Mouse (Mus musculus) midbrain, embryonic 14.5 days (tissue): ENCODE results near the gene Casz1. TPM values are rescaled to one million over a fixed set of nuclear protein-coding genes. Genes with fewer than 3 reads are reported as not detected.
A peak's percentile ranks its signal among the peaks of the same experiment; 100 is the strongest.

ENCODE experiments used
- ATAC-seq: fragments of 200-750 bp; cut with Nextera tagmentation; 2 replicates; pipeline ENCODE4 v1.8.0; 2017; ENCODE audit warnings: moderate number of reproducible peaks, moderate library complexity; ENCODE audit not compliant: low FRiP score, low TSS enrichment
- DNase-seq: peaks from one replicate; pipeline ENCODE4 v3.0.0-alpha.2; 2015
- H3K27ac ChIP-seq: fragments of 300-500 bp; sonication (generic); replicated peaks from 2 replicates; pipeline ENCODE4 v1.5.1; 2014; ENCODE audit warnings: mild to moderate bottlenecking, low read depth, low read length, moderate library complexity
- H3K27me3 ChIP-seq: fragments of 300-500 bp; sonication (generic); 2 replicates; pipeline ENCODE4 v1.6.1; 2014; ENCODE audit warnings: low read length, control low read depth, mixed read lengths; ENCODE audit not compliant: control insufficient read depth, insufficient read depth
- H3K36me3 ChIP-seq: fragments of 300-500 bp; sonication (generic); 2 replicates; pipeline ENCODE4 v1.6.1; 2014; ENCODE audit warnings: low read length, control low read depth; ENCODE audit not compliant: control insufficient read depth, insufficient read depth
- H3K4me1 ChIP-seq: fragments of 300-500 bp; sonication (generic); 2 replicates; pipeline ENCODE4 v1.6.1; 2014; ENCODE audit warnings: mild to moderate bottlenecking, antibody characterized with exemption, low read length, control low read depth; ENCODE audit not compliant: control insufficient read depth, insufficient read depth
- H3K4me2 ChIP-seq: fragments of 300-500 bp; sonication (generic); 2 replicates; pipeline ENCODE4 v1.6.1; 2014; ENCODE audit warnings: mild to moderate bottlenecking, low read length, moderate library complexity
- H3K4me3 ChIP-seq: fragments of 300-500 bp; sonication (generic); replicated peaks from 2 replicates; pipeline ENCODE4 v1.5.1; 2014; ENCODE audit warnings: low read depth, low read length
- H3K9ac ChIP-seq: fragments of 300-500 bp; sonication (generic); replicated peaks from 2 replicates; pipeline ENCODE4 v1.6.1; 2014; ENCODE audit warnings: mild to moderate bottlenecking, low read length, moderate library complexity
- H3K9me3 ChIP-seq: fragments of 300-500 bp; sonication (generic); 2 replicates; pipeline ENCODE4 v1.6.1; 2016; ENCODE audit warnings: low read length, control low read depth, mixed read lengths; ENCODE audit not compliant: control insufficient read depth
- WGBS: fragments of 180-500 bp; shearing (Covaris S2); extraction: QIAGEN DNeasy Blood & Tissue Kit; methylation state at CpG from one replicate; pipeline ENCODE4 v1.1.7; 2014; 5-methylcytosine and 5-hydroxymethylcytosine counted together
- polyA plus RNA-seq: library from polyadenylated mRNA; unstranded; fragments of >200 nt; fragmentation: Nextera tagmentation; extraction: Ambion mirVana; gene quantifications from 2 replicates; pipeline ENCODE4 v1.2.1, GENCODE M21; 2014

The Casz1 gene
- polyA plus RNA-seq, 1 experiment from 2014 or later: 3.1 TPM

DNA sequence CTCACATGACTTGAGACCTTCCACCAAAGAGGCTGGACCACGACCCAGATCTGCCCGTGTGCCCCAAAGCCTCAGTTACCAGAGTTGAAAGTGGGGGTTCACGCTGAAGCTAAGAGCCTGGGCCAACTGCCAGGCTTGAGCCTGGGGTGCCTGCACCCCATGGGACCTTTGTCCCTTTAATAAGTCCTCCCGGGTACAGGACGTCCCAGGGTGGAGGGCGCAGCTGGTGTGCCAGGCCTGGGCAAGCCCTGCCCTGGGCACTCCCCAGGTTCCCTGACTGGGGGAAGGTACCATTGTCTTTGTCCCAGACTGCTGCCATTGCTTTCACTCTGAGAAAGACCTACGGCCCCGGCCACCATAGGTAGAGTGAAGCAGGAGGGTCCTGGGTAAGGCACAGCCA, 18.2 kb upstream of the Casz1 start:
- WGBS: 65% methylated on average over 8 of the region's 8 CpGs
- no peak overlapping the region for H3K4me2 ChIP-seq
- H3K27ac ChIP-seq: no peak overlapping the region
- H3K4me1 ChIP-seq: peaks cover 7% of the 10 kb centered on the region; the same call in 1 of the 2 replicates
- H3K9me3 ChIP-seq: no peaks in the 10 kb centered on the region
- ATAC-seq (no peak), DNase-seq (no peak)
- no peaks in the 10 kb centered on the region for H3K36me3 ChIP-seq
- no peak overlapping the region for H3K9ac ChIP-seq
- no peak overlapping the region for H3K4me3 ChIP-seq
- H3K27me3 ChIP-seq: 0 out of 2 replicates have a peak, but pooled peaks cover 12% of the 10 kb centered on the region

DNA sequence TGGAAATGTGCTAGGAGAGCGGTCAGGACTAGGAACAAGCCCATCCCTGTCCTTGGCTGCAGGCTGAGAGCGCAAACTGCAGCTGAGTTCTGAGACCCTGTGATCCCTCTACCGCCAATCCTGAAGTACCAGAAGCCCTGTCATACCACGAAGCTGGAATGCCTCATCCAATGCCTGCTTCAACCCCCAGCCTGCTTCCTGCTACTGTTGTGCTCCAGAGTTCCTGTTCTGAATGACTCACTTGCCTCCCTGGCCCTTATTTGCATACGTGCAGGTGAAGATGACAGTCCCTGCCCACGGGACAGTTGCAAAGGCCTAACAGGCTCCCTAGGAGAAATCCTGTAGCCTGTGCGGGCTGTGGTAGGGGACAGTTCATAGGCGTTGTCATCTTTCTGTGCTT, 13.3 kb upstream of the Casz1 start:
- DNase-seq (no peak), ATAC-seq (no peak)
- Histone ChIP-seq H3K4me3 (no peak overlapping the region), H3K27me3 (0 out of 2 replicates have a peak, but pooled peaks cover 18% of the 10 kb centered on the region), H3K4me1 (peaks cover 7% of the 10 kb centered on the region; the same call in 1 of the 2 replicates), H3K27ac (no peak overlapping the region), H3K9me3 (no peaks in the 10 kb centered on the region), H3K9ac (no peak overlapping the region), H3K36me3 (no peaks in the 10 kb centered on the region), H3K4me2 (no peak overlapping the region)
- WGBS: 73% methylated on average over 8 of the region's 8 CpGs

DNA sequence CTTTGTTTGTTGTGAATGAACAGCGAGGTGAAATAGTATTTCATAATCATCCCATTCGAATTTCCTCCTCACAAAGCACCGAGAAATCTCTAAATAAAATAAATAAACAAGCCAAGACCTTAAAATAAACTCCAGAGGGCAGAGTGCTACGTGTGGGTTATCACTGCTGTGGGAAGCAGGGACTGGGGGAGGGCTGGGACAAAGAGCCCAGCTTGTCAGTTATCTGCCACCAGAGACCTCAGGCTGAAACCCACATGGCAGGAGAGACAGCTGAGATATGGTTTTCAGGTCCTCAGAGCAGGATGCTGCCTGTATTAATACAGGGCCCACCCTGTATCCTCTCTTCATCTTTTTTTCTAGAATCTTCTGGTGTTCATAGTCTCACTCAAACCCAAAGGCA, 9.2 kb upstream of the Casz1 start:
- Histone ChIP-seq H3K4me1 (no peaks in the 10 kb centered on the region), H3K9me3 (no peaks in the 10 kb centered on the region), H3K4me3 (no peak overlapping the region), H3K36me3 (no peaks in the 10 kb centered on the region), H3K27me3 (peaks cover 25% of the 10 kb centered on the region; the same call in 1 of the 2 replicates), H3K4me2 (no peak overlapping the region), H3K9ac (no peak overlapping the region), H3K27ac (no peak overlapping the region)
- DNase-seq (no peak), ATAC-seq (no peak)
- 65% methylated on average over 4 of the region's 4 CpGs for WGBS

DNA sequence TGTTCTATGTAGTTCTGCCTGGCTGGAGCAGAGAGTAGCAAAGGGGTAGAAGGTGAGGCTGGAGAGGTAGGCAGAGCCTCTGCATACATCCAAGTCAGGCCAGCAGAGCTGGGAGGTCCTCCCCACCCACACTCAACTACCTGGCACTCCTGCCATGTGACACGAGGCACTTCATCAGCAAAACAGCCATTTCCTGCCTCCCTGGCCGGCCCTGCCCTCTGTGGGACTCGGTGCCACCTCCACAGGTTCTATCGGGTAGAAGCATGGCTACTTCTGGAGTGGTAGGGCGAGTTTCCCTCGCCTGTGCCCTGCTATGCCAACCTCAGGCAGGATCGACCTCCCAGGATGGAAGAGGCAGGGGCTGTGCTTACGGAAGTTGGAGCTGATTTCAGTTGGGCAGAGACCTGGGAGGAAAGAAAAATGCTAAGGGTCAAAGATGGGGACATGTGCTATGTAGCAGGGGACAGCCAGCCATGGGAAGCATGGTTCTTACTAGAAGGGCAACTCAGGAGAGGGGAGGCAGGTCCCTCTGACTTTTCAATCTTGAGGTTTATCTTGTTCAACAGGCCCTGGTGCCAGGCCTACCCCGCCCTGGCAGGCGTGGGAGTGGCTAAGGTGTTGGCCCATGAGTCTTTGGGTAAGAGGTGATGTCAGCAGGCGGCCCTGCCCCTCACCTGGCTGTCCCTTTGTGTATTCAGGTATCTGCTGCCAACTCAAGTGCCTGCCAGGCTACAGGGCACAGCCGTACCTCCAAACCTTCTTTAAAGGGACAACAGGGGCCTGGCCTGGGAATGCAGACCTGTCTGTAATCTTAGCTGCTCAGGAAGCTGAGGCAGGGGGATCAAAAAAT, 6.5 kb upstream of the Casz1 start:
- H3K4me2 ChIP-seq: no peak overlapping the region
- DNase-seq: no peak
- H3K27me3 ChIP-seq: peaks cover 38% of the 10 kb centered on the region; the same call in 1 of the 2 replicates
- H3K4me1 ChIP-seq: no peaks in the 10 kb centered on the region
- H3K9me3 ChIP-seq: no peaks in the 10 kb centered on the region
- ATAC-seq: no peak
- no peak overlapping the region for H3K27ac ChIP-seq
- no peaks in the 10 kb centered on the region for H3K36me3 ChIP-seq
- WGBS: 82% methylated on average over 12 of the region's 12 CpGs
- no peak overlapping the region for H3K4me3 ChIP-seq
- no peak overlapping the region for H3K9ac ChIP-seq

DNA sequence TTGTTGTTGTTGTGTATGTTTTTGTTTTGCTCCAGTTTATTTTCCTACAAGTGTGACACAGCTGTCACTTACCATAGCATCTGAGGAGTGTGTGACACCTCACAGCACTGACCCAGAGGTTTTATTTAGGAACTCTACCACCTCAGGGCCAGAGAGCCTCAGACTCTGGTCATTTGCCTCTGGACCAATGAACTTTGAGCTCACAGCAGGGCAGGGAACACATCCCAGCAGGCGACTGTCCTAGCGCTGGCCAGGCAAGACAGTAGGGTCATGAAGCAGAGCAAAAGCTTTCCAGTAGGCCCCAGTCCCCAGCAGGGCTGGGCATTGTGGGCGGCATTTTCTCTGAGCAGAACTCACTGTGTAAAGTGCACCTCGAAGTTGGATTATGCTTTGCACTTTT, 1.2 kb upstream of the Casz1 start:
- Histone ChIP-seq H3K9me3 (no peaks in the 10 kb centered on the region), H3K4me3 (no peak overlapping the region), H3K9ac (no peak overlapping the region), H3K4me2 (no peak overlapping the region), H3K27ac (no peak overlapping the region), H3K36me3 (no peaks in the 10 kb centered on the region), H3K4me1 (peaks cover 35% of the 10 kb centered on the region), H3K27me3 (peaks cover 65% of the 10 kb centered on the region)
- no peak for DNase-seq
- WGBS: 18% methylated on average over 4 of the region's 4 CpGs
- no peak for ATAC-seq

DNA sequence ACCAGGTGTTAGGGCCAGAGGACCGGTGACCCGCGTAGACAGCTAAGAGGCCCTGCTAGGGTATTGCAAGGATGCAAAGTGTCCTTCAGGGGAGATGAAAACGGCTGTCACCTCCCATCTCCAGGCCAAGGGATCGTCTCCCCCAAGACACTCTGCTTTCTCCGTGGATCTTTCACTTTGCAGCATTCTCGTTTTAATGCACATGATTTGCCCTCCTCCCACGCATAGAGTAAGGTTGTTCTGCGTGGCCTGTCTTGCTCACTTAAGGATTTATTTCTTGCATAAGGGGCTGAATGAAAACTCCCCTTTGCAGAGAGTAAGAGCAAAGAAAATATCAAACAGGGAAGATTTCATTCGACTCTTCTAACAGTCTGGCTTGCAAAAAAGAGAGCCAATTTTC, 593 bp upstream of the Casz1 start:
- H3K4me3 ChIP-seq: peak overlapping the region; percentile 52
- ATAC-seq (no peak), DNase-seq (no peak)
- H3K4me2 ChIP-seq: peak overlapping the region; percentile 99
- peaks cover 67% of the 10 kb centered on the region for H3K27me3 ChIP-seq
- H3K9ac ChIP-seq: 0 out of 2 replicates have a peak overlapping the region, but pooled peaks have one; percentile 20
- H3K9me3 ChIP-seq: no peaks in the 10 kb centered on the region
- no peaks in the 10 kb centered on the region for H3K36me3 ChIP-seq
- H3K27ac ChIP-seq: no peak overlapping the region
- peaks cover 35% of the 10 kb centered on the region for H3K4me1 ChIP-seq
- 5% methylated on average over 10 of the region's 10 CpGs for WGBS

DNA sequence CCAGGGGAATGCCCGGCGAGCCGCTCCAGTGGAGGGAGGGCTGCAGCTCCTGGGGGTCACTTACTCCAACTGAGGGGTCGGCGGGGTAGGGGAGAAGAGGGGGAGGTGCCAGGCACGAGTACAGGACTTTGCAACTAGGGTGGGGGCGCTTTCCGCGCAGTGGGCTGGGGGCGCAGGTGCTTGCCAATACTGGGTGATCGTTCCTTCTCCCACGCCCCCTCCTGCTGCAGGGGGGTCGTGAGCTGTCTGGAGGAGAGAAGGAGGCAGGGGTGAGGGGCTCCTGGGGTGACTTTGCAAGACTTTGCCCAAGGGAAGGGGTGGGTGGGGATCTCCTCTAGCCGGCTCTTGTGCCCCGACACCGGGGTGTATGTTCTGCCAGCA, 541 bp downstream of the Casz1 start:
- Histone ChIP-seq H3K27ac (no peak overlapping the region), H3K4me1 (peaks cover 35% of the 10 kb centered on the region), H3K9ac (peak overlapping the region; percentile 44; the same call in 1 of the 2 replicates), H3K27me3 (peaks cover 73% of the 10 kb centered on the region), H3K9me3 (no peaks in the 10 kb centered on the region), H3K4me3 (peak overlapping the region; percentile 52), H3K36me3 (no peaks in the 10 kb centered on the region), H3K4me2 (peak overlapping the region; percentile 99)
- under 1% methylated on average over 16 of the region's 16 CpGs for WGBS
- DNase-seq: no peak
- peak; percentile 10; the same call in 1 of the 2 replicates for ATAC-seq

DNA sequence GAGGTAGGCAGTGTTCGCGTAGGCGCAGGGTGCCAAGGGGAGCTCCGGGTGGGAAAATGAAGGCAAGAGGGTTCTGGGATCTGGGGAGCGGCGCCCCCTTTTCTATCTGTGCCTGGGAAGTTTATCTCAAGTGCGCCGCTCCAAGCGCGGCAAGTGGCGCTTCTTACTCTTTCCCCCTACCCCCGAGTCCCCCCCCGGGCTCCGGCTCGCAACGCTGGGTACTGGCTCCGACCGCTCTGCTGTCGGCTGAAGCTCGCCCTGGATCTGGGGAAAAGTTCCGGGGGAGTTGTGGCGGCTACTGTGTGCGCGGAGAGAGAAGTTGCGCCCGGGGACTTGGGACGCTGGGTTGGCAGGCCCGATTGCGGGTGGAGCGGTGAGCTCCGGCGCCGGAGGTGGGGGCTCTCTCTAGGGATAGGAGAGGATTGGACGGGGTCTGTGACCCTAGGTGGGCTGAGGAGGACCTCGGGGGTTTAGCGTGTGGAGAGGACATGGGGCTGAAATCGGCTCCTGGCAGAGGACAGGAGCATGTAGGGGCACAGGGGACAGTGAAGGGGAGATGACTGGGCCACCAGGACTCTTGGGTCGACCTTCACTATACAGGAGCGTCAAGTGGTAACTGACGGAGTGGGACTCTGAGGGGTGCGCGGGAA, 1.1 kb downstream of the Casz1 start:
- Histone ChIP-seq H3K27ac (no peak overlapping the region), H3K4me2 (peak overlapping the region; percentile 99), H3K27me3 (peaks cover 78% of the 10 kb centered on the region), H3K4me3 (peak overlapping the region; percentile 52), H3K9ac (peak overlapping the region; percentile 44; the same call in 1 of the 2 replicates), H3K4me1 (peaks cover 40% of the 10 kb centered on the region), H3K9me3 (no peaks in the 10 kb centered on the region), H3K36me3 (no peaks in the 10 kb centered on the region)
- DNase-seq (peak; percentile 36), ATAC-seq (no peak)
- WGBS: under 1% methylated on average over 42 of the region's 42 CpGs
